In the genomic region with DNA sequence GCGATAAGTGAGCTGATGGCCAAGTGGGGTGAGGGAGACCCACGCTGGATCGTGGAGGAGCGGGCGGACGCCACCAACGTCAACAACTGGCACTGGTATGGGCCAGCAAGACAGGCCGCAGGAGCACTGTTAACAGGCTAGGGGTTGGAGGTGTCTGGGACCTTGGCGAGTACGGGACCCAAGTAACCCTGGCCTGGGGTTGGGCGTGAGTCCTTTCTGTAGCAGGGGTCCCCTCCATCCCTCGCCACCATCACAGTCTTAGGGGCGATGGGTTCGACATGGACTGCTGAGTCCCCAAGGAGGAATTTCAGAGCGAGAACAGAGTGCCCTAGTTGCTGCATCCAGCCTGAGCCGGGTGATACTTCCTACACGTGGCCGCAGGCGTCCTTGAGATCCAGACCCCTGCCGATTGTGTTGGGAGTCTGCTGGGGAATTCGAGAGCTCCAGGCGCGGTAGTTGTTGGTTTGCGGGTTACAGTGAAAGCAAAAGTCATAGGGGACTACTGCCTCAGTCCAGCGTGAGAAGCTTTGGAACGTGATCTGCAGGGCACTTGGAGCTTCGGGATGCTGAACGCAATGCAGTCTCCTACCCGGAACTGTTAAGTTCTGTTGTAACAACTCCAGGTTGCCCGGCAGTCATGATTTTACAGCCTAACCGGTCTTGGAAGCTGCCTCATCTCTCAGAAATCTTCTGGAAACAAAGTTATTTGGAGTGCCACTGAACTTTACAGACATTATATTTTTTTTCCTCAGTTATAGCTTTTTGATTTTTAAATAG, we compare ENCODE assay signal across 7 mouse cellular contexts. TPM values are rescaled to one million over a fixed set of nuclear protein-coding genes. Genes with fewer than 3 reads are reported as not detected.
DNase-seq lines count a peak whose midpoint lies in the region; ATAC-seq and TF ChIP-seq lines count a peak whose summit lies in the region.

No protein-coding gene starts in this region.

- peak overlapping the region; percentile 88 for H3K9ac ChIP-seq in liver, embryonic 16.5 days (ENCODE audit: low read depth, low read length)
- H3K9ac ChIP-seq in stomach, embryonic 16.5 days (ENCODE audit: low read length): peak overlapping the region; percentile 97

- H3K27ac ChIP-seq in bone marrow macrophage, adult 2 months (ENCODE audit: insufficient read depth, low read depth, low read length): peak overlapping the region; percentile 89
- H3K27ac ChIP-seq in liver, embryonic 16.5 days (ENCODE audit: low read length): peak overlapping the region; percentile 91
- peak overlapping the region; percentile 86 for H3K27ac ChIP-seq in stomach, embryonic 16.5 days (ENCODE audit: low read length)

- no peak for TF ChIP-seq POLR2A in bone marrow macrophage, adult 2 months (IDR thresholded peaks at IDR 0.05; ENCODE audit: borderline replicate concordance, low read depth, low read length)

- H3K4me2 ChIP-seq in liver, embryonic 16.5 days (ENCODE audit: low read depth, low read length): peak overlapping the region; percentile 80
- peak overlapping the region; percentile 68 for H3K4me2 ChIP-seq in stomach, embryonic 16.5 days (ENCODE audit: low read depth, low read length)

- H3K9me3 ChIP-seq in liver, embryonic 16.5 days (replicated peaks; ENCODE audit: control insufficient read depth, low read length): no peaks in the 10 kb centered on the region
- no peaks in the 10 kb centered on the region for H3K9me3 ChIP-seq in stomach, embryonic 16.5 days (replicated peaks; ENCODE audit: control insufficient read depth, low read length)

- no peaks in the 10 kb centered on the region for H3K27me3 ChIP-seq in liver, embryonic 16.5 days (ENCODE audit: control insufficient read depth, insufficient read depth, low read depth, low read length)
- no peaks in the 10 kb centered on the region for H3K27me3 ChIP-seq in stomach, embryonic 16.5 days (ENCODE audit: control insufficient read depth, insufficient read depth, low read length)

- intact Hi-C loops in left cerebral cortex, postnatal 4 days (cut with DNase I): no loop called here
- intact Hi-C loops in left cerebral cortex, postnatal 10 days (cut with DNase I): loop anchor here (2.0 kb wide), 1 partner anchor 68 kb away; no protein-coding TSS in a partner anchor
- intact Hi-C loops in left cerebral cortex, postnatal 14 days (cut with DNase I): loop anchor here (2.0 kb wide), 1 partner anchor 66 kb away; no protein-coding TSS in a partner anchor

- H3K4me1 ChIP-seq in bone marrow macrophage, adult 2 months (ENCODE audit: control insufficient read depth, insufficient read depth, low read length): peaks cover 18% of the 10 kb centered on the region
- H3K4me1 ChIP-seq in liver, embryonic 16.5 days (ENCODE audit: control insufficient read depth, low read depth, low read length): peaks cover 14% of the 10 kb centered on the region
- H3K4me1 ChIP-seq in stomach, embryonic 16.5 days (ENCODE audit: control insufficient read depth, insufficient read depth, low read length): peaks cover 9% of the 10 kb centered on the region

- no peak for TF ChIP-seq CTCF in bone marrow macrophage, adult 2 months (IDR thresholded peaks at IDR 0.05; ENCODE audit: low read depth, low read length)

- under 1% methylated on average over 31 of the region's 31 CpGs for WGBS in liver, embryonic 16.5 days (ENCODE audit: insufficient replicate concordance)
- under 1% methylated on average over 31 of the region's 31 CpGs for WGBS in stomach, embryonic 16.5 days

- H3K4me3 ChIP-seq in bone marrow macrophage, adult 2 months (ENCODE audit: insufficient read depth, low read length): peak overlapping the region; percentile 90
- peak overlapping the region; percentile 78 for H3K4me3 ChIP-seq in liver, embryonic 16.5 days (ENCODE audit: low read depth, low read length)
- H3K4me3 ChIP-seq in stomach, embryonic 16.5 days (replicated peaks; ENCODE audit: low read length): peak overlapping the region; percentile 89

- ATAC-seq in liver, embryonic 16.5 days (ENCODE audit: low read depth): no peak; the same call in 1 of the 2 replicates
- ATAC-seq in stomach, embryonic 16.5 days (ENCODE audit: insufficient read depth, low FRiP score): peak; percentile 61

- DNase-seq in left cerebral cortex, postnatal 4 days: peak; percentile 19
- no peak for DNase-seq in left cerebral cortex, postnatal 10 days (ENCODE audit: extremely low spot score in 1 of 2, low spot score in 2 of 2)
- peak; percentile 38 for DNase-seq in forelimb bud, embryonic 11.5 days (ENCODE audit: low read depth, low spot score)
- no peak for DNase-seq in left cerebral cortex, postnatal 14 days (ENCODE audit: low spot score in 2 of 2)

- H3K36me3 ChIP-seq in liver, embryonic 16.5 days (ENCODE audit: control insufficient read depth, insufficient read depth): peaks cover 32% of the 10 kb centered on the region
- peaks cover 14% of the 10 kb centered on the region for H3K36me3 ChIP-seq in stomach, embryonic 16.5 days (ENCODE audit: control insufficient read depth, insufficient read depth, low read length)

RNA-seq across cellular contexts. Expression of gene Ahsa1, which starts 0.7 kb away (rescaled TPM):
- 100 to 1,000 TPM; 151 to 156 TPM for total RNA-seq in left cerebral cortex, postnatal 4 days (2021)
- 100 to 1,000 TPM; 157 to 158 TPM for total RNA-seq in left cerebral cortex, postnatal 10 days (2021)
- polyA plus RNA-seq in bone marrow macrophage, adult 2 months (2012; ENCODE audit: insufficient read depth, insufficient read length, missing spikeins): 117 and 124 TPM in 2 replicates
- 108 and 119 TPM in 2 replicates for polyA plus RNA-seq in liver, embryonic 16.5 days (2015; fragmentation: Nextera tagmentation; extraction: Ambion mirVana)
- polyA plus RNA-seq in stomach, embryonic 16.5 days (2015; fragmentation: Nextera tagmentation; extraction: Ambion mirVana): 190 and 202 TPM in 2 replicates
- 100 to 1,000 TPM; 158 to 159 TPM for total RNA-seq in left cerebral cortex, postnatal 14 days (2021)

RNA-seq across cellular contexts. Expression of gene Vipas39, which starts 1.0 kb away (rescaled TPM):
- 10 to 100 TPM; 60.5 to 62.8 TPM for total RNA-seq in left cerebral cortex, postnatal 4 days (2021)
- 10 to 100 TPM; 60.9 to 61.7 TPM for total RNA-seq in left cerebral cortex, postnatal 10 days (2021)
- polyA plus RNA-seq in bone marrow macrophage, adult 2 months (2012; ENCODE audit: insufficient read depth, insufficient read length, missing spikeins): 87.0 and 97.7 TPM in 2 replicates
- polyA plus RNA-seq in liver, embryonic 16.5 days (2015; fragmentation: Nextera tagmentation; extraction: Ambion mirVana): 9.8 and 10.2 TPM in 2 replicates
- 36.3 and 37.8 TPM in 2 replicates for polyA plus RNA-seq in stomach, embryonic 16.5 days (2015; fragmentation: Nextera tagmentation; extraction: Ambion mirVana)
- total RNA-seq in left cerebral cortex, postnatal 14 days (2021): 10 to 100 TPM; 55.8 to 58.7 TPM

RNA-seq across cellular contexts. Expression of gene Noxred1, which starts 28.5 kb away (rescaled TPM):
- total RNA-seq in left cerebral cortex, postnatal 4 days (2021): 1 to 10 TPM; 1.2 to 1.6 TPM
- total RNA-seq in left cerebral cortex, postnatal 10 days (2021): under 1 TPM; 0.71 to 0.81 TPM
- polyA plus RNA-seq in bone marrow macrophage, adult 2 months (2012; ENCODE audit: insufficient read depth, insufficient read length, missing spikeins): 1.0 TPM in 1 of 2 replicates, not detected in the other
- polyA plus RNA-seq in liver, embryonic 16.5 days (2015; fragmentation: Nextera tagmentation; extraction: Ambion mirVana): 0.25 and 0.29 TPM in 2 replicates
- 0.35 and 0.43 TPM in 2 replicates for polyA plus RNA-seq in stomach, embryonic 16.5 days (2015; fragmentation: Nextera tagmentation; extraction: Ambion mirVana)
- 1 to 10 TPM in 1 of 2 experiments, under 1 TPM in 1; 0.85 to 2.1 TPM for total RNA-seq in left cerebral cortex, postnatal 14 days (2021)

RNA-seq across cellular contexts. Expression of gene Ism2, which starts 32.5 kb away (rescaled TPM):
- 1 to 10 TPM in 1 of 2 experiments, under 1 TPM in 1; 0.68 to 1.4 TPM for total RNA-seq in left cerebral cortex, postnatal 4 days (2021)
- total RNA-seq in left cerebral cortex, postnatal 10 days (2021): 1 to 10 TPM in 1 of 2 experiments, under 1 TPM in 1; 0.84 to 1.1 TPM
- polyA plus RNA-seq in bone marrow macrophage, adult 2 months (2012; ENCODE audit: insufficient read depth, insufficient read length, missing spikeins): not detected in 2 replicates
- 0.13 and 0.16 TPM in 2 replicates for polyA plus RNA-seq in liver, embryonic 16.5 days (2015; fragmentation: Nextera tagmentation; extraction: Ambion mirVana)
- 0.42 and 0.53 TPM in 2 replicates for polyA plus RNA-seq in stomach, embryonic 16.5 days (2015; fragmentation: Nextera tagmentation; extraction: Ambion mirVana)
- under 1 TPM; 0.47 to 0.48 TPM for total RNA-seq in left cerebral cortex, postnatal 14 days (2021)

Comparison
In these comparisons a context has a peak if more than half of its experiments do, and no peak if none do; other contexts are left out.
1. DNase-seq: peak in left cerebral cortex, postnatal 4 days (single experiment) and forelimb bud, embryonic 11.5 days (single experiment); none in left cerebral cortex, postnatal 10 days (0 of 2) and left cerebral cortex, postnatal 14 days (0 of 2).
2. Peak in every context shown above with its lines, with median percentiles within 50 percentile points of each other: H3K27ac ChIP-seq and H3K4me3 ChIP-seq.